Mouse (Mus musculus) skeletal muscle tissue, postnatal 0 days (tissue): ENCODE measurements around the gene Nhlrc3. TPM values are rescaled to one million over a fixed set of nuclear protein-coding genes. Genes with fewer than 3 reads are reported as not detected.

Experiments
- polyA plus RNA-seq: library from polyadenylated mRNA; unstranded; fragments of >200 nt; fragmentation: Nextera tagmentation; extraction: Ambion mirVana; gene quantifications from 2 replicates; pipeline ENCODE4 v1.2.1, GENCODE M21; 2015

The Nhlrc3 gene
- polyA plus RNA-seq, result 4.7 and 5.4 TPM in 2 replicates

DNA sequence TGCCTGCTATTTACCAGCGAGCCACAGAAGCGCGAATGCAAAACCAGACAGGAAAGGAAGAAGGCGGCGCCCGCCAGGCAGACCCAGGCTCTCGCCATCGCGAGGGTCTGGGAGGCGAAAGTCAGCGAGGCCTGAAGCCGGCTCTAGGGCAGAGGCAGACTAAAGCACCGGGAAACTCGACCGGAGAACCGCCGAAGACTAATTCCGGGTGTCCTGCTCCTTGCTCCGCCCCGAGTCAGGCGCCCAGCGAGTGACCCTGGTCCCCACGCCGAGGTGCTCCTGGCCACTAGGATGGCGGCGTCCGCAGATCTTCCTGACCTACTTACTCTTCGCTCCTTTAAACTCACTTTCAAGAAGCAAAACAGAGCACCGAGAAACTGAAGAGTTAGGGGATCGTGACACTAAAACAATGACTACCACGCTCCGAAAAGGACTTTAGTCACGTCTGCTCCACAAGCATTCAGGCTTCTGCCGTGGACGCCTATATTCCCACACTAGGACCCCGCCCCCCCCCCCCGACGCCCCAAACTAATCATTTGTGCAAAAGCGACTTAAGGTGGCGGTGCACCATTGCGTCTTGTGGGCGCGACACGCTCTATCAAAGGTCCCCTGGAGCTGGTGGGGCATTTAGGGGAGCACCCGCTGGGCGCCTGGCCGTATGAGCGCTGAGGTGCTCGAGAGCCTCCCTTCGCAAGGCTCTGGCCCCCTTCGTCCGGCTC is at the start of gene Nhlrc3, which contains the start of gene Proser1:
Nhlrc3 (minus strand) TSS at position 287 of the 719 bp plus-strand sequence.
Proser1 (plus strand) TSS at position 621 of the 719 bp plus-strand sequence.

DNA sequence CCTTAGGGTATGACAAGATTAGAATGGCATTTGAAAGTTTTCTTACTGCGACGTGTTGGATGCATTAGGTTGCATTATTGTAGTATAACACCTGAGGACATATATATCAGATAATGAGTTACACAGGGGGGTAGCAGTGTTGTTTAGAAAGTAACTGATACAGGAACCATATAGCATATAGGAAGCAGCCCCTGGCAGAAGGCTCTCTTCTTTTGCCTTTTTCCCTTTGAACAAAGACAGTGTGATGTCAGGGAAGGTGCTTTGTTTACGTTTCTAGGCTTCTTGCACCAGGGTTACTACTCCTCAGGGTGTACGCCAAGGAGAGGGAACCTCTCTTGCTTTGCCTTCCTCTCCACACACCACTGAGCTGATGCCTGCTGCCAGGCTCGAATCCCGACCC is 25.2 kb upstream of the Nhlrc3 start, which contains the start of gene Stoml3:
Stoml3 (plus strand) TSS at position 301 of the 400 bp plus-strand sequence.

Other genes starting within 250 kb of the Nhlrc3 start
- 8.4 and 10.6 TPM in 2 replicates for gene Proser1, start 334 bp upstream of the Nhlrc3 start, polyA plus RNA-seq
- gene Stoml3, start 25.3 kb upstream of the Nhlrc3 start, polyA plus RNA-seq, result not detected in 2 replicates
- gene Frem2, start 194.0 kb upstream of the Nhlrc3 start, polyA plus RNA-seq, result 2.1 and 2.8 TPM in 2 replicates